Mouse (Mus musculus) lung, adult 2 months (tissue): ENCODE data around the gene Kcnq5.

Experiments used
- CTCF ChIP-seq: fragments of 200-500 bp; IDR thresholded peaks from 2 replicates; pipeline ENCODE4 v1.5.1; 2011; ENCODE audit warnings: mild to moderate bottlenecking, low read length, control low read depth; ENCODE audit not compliant: insufficient read depth
- POLR2A ChIP-seq: fragments of 200-500 bp; IDR thresholded peaks from 2 replicates; pipeline ENCODE4 v1.6.1; 2011; ENCODE audit warnings: low read depth, mild to moderate bottlenecking, control low read depth, low read length, borderline replicate concordance; ENCODE audit errors: extremely low read depth

GRCm38 (mm10) chr1:21466431-21466830 is 495.3 kb downstream of the Kcnq5 start:
- TF ChIP-seq POLR2A, result no peak
- TF ChIP-seq CTCF, result no peak
